Mouse (Mus musculus) embryonic facial prominence, embryonic 13.5 days (tissue): Measurements from ENCODE around the gene Npepps. TPM values are rescaled to one million over a fixed set of nuclear protein-coding genes. Genes with fewer than 3 reads are reported as not detected.

ENCODE experiments used
- ATAC-seq: fragments of 200-750 bp; cut with Nextera tagmentation; 2 replicates; pipeline ENCODE4 v1.8.0; 2017; ENCODE audit warnings: low read depth; ENCODE audit not compliant: insufficient number of reproducible peaks, insufficient read depth, low FRiP score, low TSS enrichment
- H3K27ac ChIP-seq: fragments of 300-500 bp; sonication (generic); 2 replicates; pipeline ENCODE4 v1.5.1; 2015; ENCODE audit warnings: moderate library complexity, mild to moderate bottlenecking, inconsistent platforms
- H3K27me3 ChIP-seq: fragments of 300-500 bp; sonication (generic); 2 replicates; pipeline ENCODE4 v1.6.1; 2015; ENCODE audit warnings: mild to moderate bottlenecking, inconsistent platforms
- H3K36me3 ChIP-seq: fragments of 300-500 bp; sonication (generic); 2 replicates; pipeline ENCODE4 v1.6.1; 2015; ENCODE audit warnings: mild to moderate bottlenecking, inconsistent platforms
- H3K4me1 ChIP-seq: fragments of 300-500 bp; sonication (generic); 2 replicates; pipeline ENCODE4 v1.6.1; 2015; ENCODE audit warnings: inconsistent platforms
- H3K4me2 ChIP-seq: fragments of 300-500 bp; sonication (generic); 2 replicates; pipeline ENCODE4 v1.6.1; 2015; ENCODE audit warnings: moderate library complexity, mild to moderate bottlenecking, inconsistent platforms
- H3K4me3 ChIP-seq: fragments of 300-500 bp; sonication (generic); 2 replicates; pipeline ENCODE4 v1.5.1; 2015; ENCODE audit warnings: mild to moderate bottlenecking, inconsistent platforms
- H3K9ac ChIP-seq: fragments of 300-500 bp; sonication (generic); 2 replicates; pipeline ENCODE4 v1.6.1; 2015; ENCODE audit warnings: mild to moderate bottlenecking, inconsistent platforms
- H3K9me3 ChIP-seq: fragments of 300-500 bp; sonication (generic); 2 replicates; pipeline ENCODE4 v1.6.1; 2016; ENCODE audit warnings: inconsistent platforms
- WGBS: fragments of 180-500 bp; shearing (Covaris S2); methylation state at CpG from one replicate; pipeline ENCODE4 v1.1.7; 2015; ENCODE audit warnings: mixed read lengths; 5-methylcytosine and 5-hydroxymethylcytosine counted together
- polyA plus RNA-seq: library from polyadenylated mRNA; unstranded; fragments of >200 nt; fragmentation: Nextera tagmentation; extraction: Ambion mirVana; gene quantifications from 2 replicates; pipeline ENCODE4 v1.2.1, GENCODE M21; 2015

The Npepps gene
- polyA plus RNA-seq, 1 experiment from 2014 or later, result 95.4 TPM

- Histone ChIP-seq H3K4me1 (peaks cover 23% of the 10 kb centered on the region), H3K27me3 (no peaks in the 10 kb centered on the region), H3K4me3 (peak overlapping the region; percentile 39), H3K9me3 (no peaks in the 10 kb centered on the region), H3K27ac (peak overlapping the region; percentile 73), H3K9ac (peak overlapping the region; percentile 69), H3K36me3 (no peaks in the 10 kb centered on the region), H3K4me2 (peak overlapping the region; percentile 78)
- ATAC-seq, result peak; percentile 73; the same call in 1 of the 2 replicates
- under 1% methylated on average over 25 of the region's 25 CpGs for WGBS
Measured at GRCm38 (mm10) chr11:97309911-97310571, 29.6 kb upstream of the Npepps start.

GRCm38 (mm10) chr11:97309451-97309836 is 29.0 kb upstream of the Npepps start:
- Histone ChIP-seq H3K27ac (peak overlapping the region; percentile 73), H3K4me3 (peak overlapping the region; percentile 39)
- ATAC-seq, result no peak

DNA sequence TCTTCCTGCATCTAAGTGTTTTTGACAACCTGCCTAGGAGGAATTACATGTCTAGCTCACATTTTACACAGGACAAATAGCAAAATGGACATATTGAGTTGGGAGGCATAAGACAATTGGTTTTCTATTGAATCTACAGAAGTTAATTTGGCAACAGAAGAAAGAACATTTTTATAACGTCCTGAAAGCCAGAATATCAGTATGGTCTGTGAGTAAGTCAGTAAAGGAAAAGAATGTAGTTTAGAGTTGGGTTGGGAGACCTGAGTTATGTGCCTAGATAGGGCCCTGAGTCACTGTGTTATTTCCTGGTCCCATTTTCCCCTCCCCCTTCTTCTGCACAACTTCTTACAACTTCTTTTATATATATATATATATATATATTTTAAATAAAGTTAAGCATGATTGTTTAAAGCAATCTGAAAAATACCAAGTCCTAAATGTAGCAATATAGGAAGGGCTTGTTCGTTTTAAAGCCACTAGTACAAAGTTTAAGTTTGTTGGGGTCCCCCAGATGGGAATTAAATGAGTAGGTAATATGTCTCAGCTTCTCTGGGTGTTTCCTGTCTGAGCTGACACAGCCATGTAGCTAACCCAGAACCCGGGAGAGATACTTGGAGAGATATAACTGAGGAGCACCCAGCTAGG is 28.5 kb upstream of the Npepps start:
- peak overlapping the region; percentile 73; the same call in 1 of the 2 replicates for H3K27ac ChIP-seq
- H3K4me3 ChIP-seq, result peak overlapping the region; percentile 39
- H3K36me3 ChIP-seq, result no peaks in the 10 kb centered on the region
- ATAC-seq, result no peak
- peak overlapping the region; percentile 69; the same call in 1 of the 2 replicates for H3K9ac ChIP-seq
- H3K27me3 ChIP-seq, result no peaks in the 10 kb centered on the region
- H3K4me1 ChIP-seq, result peaks cover 23% of the 10 kb centered on the region
- H3K4me2 ChIP-seq, result peak overlapping the region; percentile 78
- H3K9me3 ChIP-seq, result no peaks in the 10 kb centered on the region
- 43% methylated on average over 3 of the region's 3 CpGs for WGBS

More at GRCm38 (mm10) chr11:97309451-97309836, 29.0 kb upstream of the Npepps start:
- Histone ChIP-seq H3K36me3 (no peaks in the 10 kb centered on the region), H3K9ac (peak overlapping the region; percentile 69), H3K9me3 (no peaks in the 10 kb centered on the region), H3K4me2 (peak overlapping the region; percentile 78), H3K4me1 (peaks cover 23% of the 10 kb centered on the region), H3K27me3 (no peaks in the 10 kb centered on the region)
- 2% methylated on average over 9 of the region's 9 CpGs for WGBS

GRCm38 (mm10) chr11:97307294-97308069 is 27.0 kb upstream of the Npepps start:
- Histone ChIP-seq H3K4me2 (no peak overlapping the region), H3K4me3 (no peak overlapping the region), H3K9ac (no peak overlapping the region), H3K36me3 (no peaks in the 10 kb centered on the region), H3K4me1 (peaks cover 23% of the 10 kb centered on the region), H3K27ac (no peak overlapping the region), H3K9me3 (no peaks in the 10 kb centered on the region), H3K27me3 (no peaks in the 10 kb centered on the region)
- 90% methylated on average over 11 of the region's 11 CpGs for WGBS
- ATAC-seq, result no peak

- 69% methylated on average over 5 of the region's 5 CpGs for WGBS
- Histone ChIP-seq H3K9ac (no peak overlapping the region), H3K9me3 (no peaks in the 10 kb centered on the region), H3K27ac (no peak overlapping the region), H3K4me1 (peaks cover 6% of the 10 kb centered on the region), H3K27me3 (no peaks in the 10 kb centered on the region), H3K36me3 (no peaks in the 10 kb centered on the region), H3K4me3 (no peak overlapping the region), H3K4me2 (no peak overlapping the region)
- ATAC-seq, result no peak
Measured at GRCm38 (mm10) chr11:97304631-97305030, 24.2 kb upstream of the Npepps start.

GRCm38 (mm10) chr11:97302231-97302781 is 21.9 kb upstream of the Npepps start:
- 0 out of 2 replicates have a peak overlapping the region, but pooled peaks have one; percentile 62 for H3K27ac ChIP-seq
- no peak overlapping the region for H3K9ac ChIP-seq
- H3K4me1 ChIP-seq, result no peaks in the 10 kb centered on the region
- no peak overlapping the region for H3K4me2 ChIP-seq
- H3K4me3 ChIP-seq, result no peak overlapping the region
- WGBS, result 39% methylated on average over 7 of the region's 7 CpGs
- no peaks in the 10 kb centered on the region for H3K36me3 ChIP-seq
- no peaks in the 10 kb centered on the region for H3K9me3 ChIP-seq
- no peaks in the 10 kb centered on the region for H3K27me3 ChIP-seq
- ATAC-seq, result no peak

DNA sequence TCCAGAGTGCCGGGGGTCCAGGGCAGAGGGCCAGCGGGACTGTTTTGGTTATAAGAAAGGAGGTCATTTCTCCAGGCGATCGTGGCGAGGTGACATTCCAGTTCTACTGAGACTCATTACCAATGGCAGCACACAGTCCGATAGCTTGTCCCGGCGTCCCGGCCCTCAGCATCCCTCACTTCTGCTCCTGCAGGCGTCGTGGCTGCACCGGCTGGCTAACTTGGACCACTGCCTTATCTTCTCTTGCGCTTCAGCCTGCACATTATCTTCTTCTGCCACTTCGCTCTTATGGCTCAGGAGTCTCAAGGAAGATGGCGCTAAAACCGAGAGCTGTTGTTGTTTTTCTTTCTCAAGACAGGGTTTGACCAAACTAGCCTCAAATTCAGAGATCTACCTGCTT is 21.0 kb upstream of the Npepps start:
- Histone ChIP-seq H3K36me3 (no peaks in the 10 kb centered on the region), H3K9ac (no peak overlapping the region), H3K27me3 (no peaks in the 10 kb centered on the region), H3K4me1 (no peaks in the 10 kb centered on the region), H3K9me3 (no peaks in the 10 kb centered on the region), H3K4me3 (no peak overlapping the region), H3K4me2 (no peak overlapping the region), H3K27ac (no peak overlapping the region)
- no peak for ATAC-seq
- WGBS, result 90% methylated on average over 16 of the region's 16 CpGs

GRCm38 (mm10) chr11:97299939-97300338 is 19.5 kb upstream of the Npepps start:
- no peak overlapping the region for H3K4me2 ChIP-seq
- no peak overlapping the region for H3K9ac ChIP-seq
- no peak for ATAC-seq
- no peaks in the 10 kb centered on the region for H3K4me1 ChIP-seq
- no peak overlapping the region for H3K4me3 ChIP-seq
- WGBS, result 94% methylated on average over 2 of the region's 2 CpGs
- no peaks in the 10 kb centered on the region for H3K9me3 ChIP-seq
- H3K27me3 ChIP-seq, result no peaks in the 10 kb centered on the region
- no peak overlapping the region for H3K27ac ChIP-seq
- H3K36me3 ChIP-seq, result no peaks in the 10 kb centered on the region

- Histone ChIP-seq H3K4me3 (no peak overlapping the region), H3K27me3 (no peaks in the 10 kb centered on the region), H3K36me3 (no peaks in the 10 kb centered on the region), H3K9ac (no peak overlapping the region), H3K4me2 (no peak overlapping the region), H3K27ac (no peak overlapping the region), H3K9me3 (no peaks in the 10 kb centered on the region), H3K4me1 (no peaks in the 10 kb centered on the region)
- no peak for ATAC-seq
- 95% methylated on average over 3 of the region's 4 CpGs for WGBS
Measured at GRCm38 (mm10) chr11:97296542-97296941, 16.1 kb upstream of the Npepps start.

DNA sequence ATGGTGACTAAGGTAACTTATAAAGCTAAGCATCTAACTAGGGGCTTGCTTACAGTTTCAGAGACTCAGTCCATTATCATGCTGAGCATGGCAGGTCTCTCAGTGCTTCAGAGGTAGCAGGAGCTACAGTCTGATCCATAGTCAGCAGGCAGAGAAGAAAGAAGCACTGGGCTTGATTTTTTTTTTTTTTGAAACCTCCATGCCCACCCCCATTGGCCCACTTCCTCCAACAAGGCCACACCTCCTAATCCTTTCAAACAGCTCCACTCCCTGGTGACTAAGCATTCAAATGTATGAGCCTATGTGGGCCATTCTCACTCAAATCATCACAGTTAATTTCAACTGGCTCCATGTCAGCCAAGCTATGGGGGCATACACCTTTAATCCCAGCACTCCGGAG is 12.3 kb upstream of the Npepps start:
- Histone ChIP-seq H3K4me2 (no peak overlapping the region), H3K9me3 (no peaks in the 10 kb centered on the region), H3K4me3 (no peak overlapping the region), H3K27ac (no peak overlapping the region), H3K9ac (no peak overlapping the region), H3K36me3 (no peaks in the 10 kb centered on the region), H3K4me1 (no peaks in the 10 kb centered on the region), H3K27me3 (no peaks in the 10 kb centered on the region)
- 97% methylated on average over 1 of the region's 1 CpGs for WGBS
- ATAC-seq, result no peak
